Mouse (Mus musculus): ENCODE data around the gene Akap13. TPM values are rescaled to one million over a fixed set of nuclear protein-coding genes. Genes with fewer than 3 reads are reported as not detected.

Gene Akap13
- 71.8 TPM for polyA plus RNA-seq (2014; fragmentation: Illumina TruSeq; extraction: RNeasy Lipid Tissue Mini Kit (QIAGEN cat#74804); ENCODE audit: low read depth, low replicate concordance)

DNA sequence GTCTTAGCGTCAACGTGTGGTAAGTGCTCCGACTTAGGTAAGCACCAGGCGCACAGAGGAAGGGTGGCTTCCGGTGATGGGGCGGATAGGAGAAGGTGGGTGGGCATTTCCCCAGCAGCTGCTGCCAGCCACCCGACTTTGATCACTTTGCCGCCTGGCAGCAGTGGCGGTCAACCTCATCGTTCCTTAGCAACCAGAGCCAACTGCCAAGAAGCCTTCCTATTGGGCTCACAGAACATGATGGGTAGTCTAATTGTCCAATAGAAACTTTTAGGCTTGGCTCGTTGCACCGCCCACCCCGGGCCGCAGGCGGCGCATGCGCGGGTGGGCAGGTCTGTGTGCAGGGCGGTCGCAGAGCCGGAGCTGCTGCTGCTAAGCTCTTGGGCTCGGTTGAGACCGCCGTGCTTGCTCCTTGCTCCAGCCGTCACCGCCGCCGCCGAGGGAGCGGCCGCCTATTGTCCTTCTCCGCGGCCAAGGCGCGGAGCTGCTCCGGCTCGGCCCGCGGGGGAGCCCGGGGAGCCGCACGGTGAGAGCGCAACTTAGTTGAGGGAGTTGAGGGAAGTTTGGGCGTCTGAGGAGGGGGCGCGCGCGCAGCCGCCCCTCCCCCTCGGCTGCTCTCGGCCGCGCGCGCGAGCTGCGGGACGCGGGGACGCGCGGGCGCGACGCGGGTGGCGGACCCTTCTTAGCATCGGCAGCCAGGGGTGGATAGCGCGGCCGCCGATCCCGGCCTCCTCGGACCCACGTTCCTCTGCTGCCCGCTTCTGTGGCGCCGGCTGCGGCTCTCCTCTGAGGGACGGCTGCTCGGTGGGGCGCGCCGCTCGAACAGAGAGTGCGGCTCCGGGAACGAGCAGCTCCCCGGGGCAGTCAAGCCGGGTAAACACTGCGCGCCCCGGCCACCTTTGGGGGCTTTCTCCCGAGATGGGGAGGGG, at the start of gene Akap13:
Akap13 (plus strand) TSS at position 312 of the 929 bp plus-strand sequence.

Other genes starting within 250 kb of the Akap13 start
- gene Sv2b, start 146.3 kb upstream of the Akap13 start, polyA plus RNA-seq (2014; fragmentation: Illumina TruSeq; extraction: RNeasy Lipid Tissue Mini Kit (QIAGEN cat#74804); ENCODE audit: low read depth, low replicate concordance) = 2.1 TPM